Mouse (Mus musculus) olfactory bulb, adult 2 months (tissue): Measurements from ENCODE around the gene Fbxl2. TPM values are rescaled to one million over a fixed set of nuclear protein-coding genes. Genes with fewer than 3 reads are reported as not detected.

Experiments
- H3K27ac ChIP-seq: fragments of 200-500 bp; 2 replicates; pipeline ENCODE4 v1.5.1; 2012; ENCODE audit warnings: low read depth, low read length; ENCODE audit not compliant: insufficient read depth
- H3K4me1 ChIP-seq: fragments of 200-500 bp; 2 replicates; pipeline ENCODE4 v1.6.1; 2012; ENCODE audit warnings: low read length; ENCODE audit not compliant: control insufficient read depth, insufficient read depth
- H3K4me3 ChIP-seq: fragments of 200-500 bp; 2 replicates; pipeline ENCODE4 v1.5.1; 2012; ENCODE audit warnings: mild to moderate bottlenecking, low read depth, low read length, moderate library complexity; ENCODE audit not compliant: insufficient read depth
- CTCF ChIP-seq: fragments of 200-500 bp; IDR thresholded peaks from 2 replicates; pipeline ENCODE4 v1.5.1; 2012; ENCODE audit warnings: low read depth, mild to moderate bottlenecking, low read length, moderate library complexity; ENCODE audit not compliant: insufficient read depth
- POLR2A ChIP-seq: fragments of 200-500 bp; IDR thresholded peaks from 2 replicates; pipeline ENCODE4 v1.6.1; 2012; ENCODE audit warnings: mild to moderate bottlenecking, low read depth, low read length, moderate library complexity; ENCODE audit not compliant: insufficient read depth
- WGBS: fragments of 180-500 bp; shearing (Covaris S2); methylation state at CpG from one replicate; pipeline ENCODE4 v1.1.7; 2018; 5-methylcytosine and 5-hydroxymethylcytosine counted together
- polyA plus RNA-seq: library from polyadenylated mRNA; stranded (reverse); fragments of >200 nt; gene quantifications from 2 replicates; pipeline ENCODE4 v1.2.4, GENCODE M21; 2012; ENCODE audit warnings: low replicate concordance; ENCODE audit not compliant: missing spikeins, insufficient read depth, insufficient read length

The Fbxl2 gene
- polyA plus RNA-seq, 1 experiment: not detected

- WGBS: 96% methylated on average over 5 of the region's 5 CpGs
- Histone ChIP-seq H3K4me1 (no peaks in the 10 kb centered on the region), H3K27ac (no peak overlapping the region), H3K4me3 (no peak overlapping the region)
- TF ChIP-seq POLR2A (no peak), CTCF (no peak)
These were observed 130.2 kb downstream of the Fbxl2 start for GRCm38 (mm10) chr9:113915789-113916188.

Other genes with a start within 250 kb of the Fbxl2 start
- not detected in 2 replicates for gene Ubp1, start 115.3 kb downstream of the Fbxl2 start, polyA plus RNA-seq
- not detected in 2 replicates for gene Susd5, start 10.9 kb upstream of the Fbxl2 start, polyA plus RNA-seq